Mouse (Mus musculus): Measurements from ENCODE around the gene Mpdu1. TPM values are rescaled to one million over a fixed set of nuclear protein-coding genes. Genes with fewer than 3 reads are reported as not detected.

The Mpdu1 gene
- total and polyA plus RNA-seq, 3 experiments = 60.9 to 259 (median 101) TPM

DNA sequence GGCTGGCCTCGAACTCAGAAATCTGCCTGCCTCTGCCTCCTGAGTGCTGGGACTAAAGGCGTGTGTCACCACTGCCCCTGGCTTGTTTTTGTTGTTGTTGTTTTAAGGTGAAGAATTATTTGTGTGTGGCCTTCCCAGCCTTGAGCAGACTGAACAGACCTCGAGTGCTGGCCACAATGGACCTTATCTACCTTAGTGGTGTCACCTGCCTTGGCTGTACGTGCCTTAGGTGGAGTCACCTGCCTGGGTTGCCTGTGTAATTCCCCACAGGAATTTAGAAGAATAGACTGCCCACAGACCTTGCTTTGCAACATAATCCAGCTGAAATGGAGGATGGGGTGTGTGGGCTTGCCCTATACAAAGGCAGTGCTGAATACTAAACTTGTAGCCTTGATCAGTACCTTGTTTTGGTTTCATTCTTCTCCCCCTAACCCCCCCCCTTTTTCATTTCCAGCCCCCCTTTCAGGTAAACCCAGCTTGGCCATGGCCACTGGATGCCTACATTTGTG is 45.5 kb upstream of the Mpdu1 start:
- no peak for DNase-seq (ENCODE audit: low read depth, low spot score)
- Histone ChIP-seq H3K9ac (ENCODE audit: control insufficient read depth, low read depth, low read length, poor library complexity, severe bottlenecking) (no peak overlapping the region), H3K36me3 (ENCODE audit: control insufficient read depth in 1 of 2, insufficient read depth in 2 of 2, low read length in 2 of 2) (no peaks in the 10 kb centered on the region), H3K9me3 (replicated peaks; ENCODE audit: insufficient read depth, low read length) (no peaks in the 10 kb centered on the region), H3K4me3 (ENCODE audit: control insufficient read depth in 1 of 2, insufficient read depth in 1 of 2, low read depth in 2 of 2, low read length in 2 of 2) (no peak overlapping the region), H3K27me3 (ENCODE audit: control insufficient read depth in 1 of 2, insufficient read depth in 2 of 2, low read length in 2 of 2) (peaks cover 0 to 2% of the 10 kb centered on the region in 2 experiments; a peak in 1 of 4 replicates), H3K27ac (ENCODE audit: control insufficient read depth, low read depth, low read length) (no peak overlapping the region), H3K79me2 (ENCODE audit: control insufficient read depth, insufficient read depth, low read length, poor library complexity) (no peaks in the 10 kb centered on the region), H3K4me1 (ENCODE audit: control insufficient read depth in 1 of 2, insufficient read depth in 2 of 2, low read length in 2 of 2) (no peaks in the 10 kb centered on the region)
- no peak for TF ChIP-seq GABPA (IDR thresholded peaks at IDR 0.05; ENCODE audit: low read depth, low read length)
- no peak for TF ChIP-seq ZKSCAN1 (IDR thresholded peaks at IDR 0.05; ENCODE audit: low read depth, low read length)
- TF ChIP-seq MYB (IDR thresholded peaks at IDR 0.05; ENCODE audit: low read depth, low read length) = no peak
- TF ChIP-seq ETS1 (IDR thresholded peaks at IDR 0.05; ENCODE audit: low read depth, low read length) = no peak
- no peak for TF ChIP-seq ZC3H11A (IDR thresholded peaks at IDR 0.05; ENCODE audit: low read depth, low read length)
- no peak for TF ChIP-seq MEF2A (IDR thresholded peaks at IDR 0.05; ENCODE audit: extremely low read depth, insufficient replicate concordance, low read depth, low read length, poor library complexity, severe bottlenecking)
- TF ChIP-seq POLR2A (IDR thresholded peaks at IDR 0.05; ENCODE audit: control insufficient read depth in 1 of 2, insufficient read depth in 1 of 2, low read depth in 1 of 2, low read length in 2 of 2, poor library complexity in 1 of 2) = no peak
- no peak for TF ChIP-seq TCF12 (IDR thresholded peaks at IDR 0.05; ENCODE audit: low read depth, low read length)
- no peak for TF ChIP-seq MAZ (IDR thresholded peaks at IDR 0.05; ENCODE audit: low read depth, low read length)
- no peak for TF ChIP-seq CHD1 (IDR thresholded peaks at IDR 0.05; ENCODE audit: low read depth, low read length)
- TF ChIP-seq MXI1 (IDR thresholded peaks at IDR 0.05; ENCODE audit: low read depth, low read length) = no peak
- TF ChIP-seq NELFE (IDR thresholded peaks at IDR 0.05; ENCODE audit: low read depth, low read length) = no peak
- no peak for TF ChIP-seq RCOR1 (IDR thresholded peaks at IDR 0.05; ENCODE audit: low read depth, low read length)
- TF ChIP-seq POLR2AphosphoS2 (IDR thresholded peaks at IDR 0.05; ENCODE audit: low read length) = no peak
- TF ChIP-seq JUND (IDR thresholded peaks at IDR 0.05; ENCODE audit: low read depth, low read length) = no peak

DNA sequence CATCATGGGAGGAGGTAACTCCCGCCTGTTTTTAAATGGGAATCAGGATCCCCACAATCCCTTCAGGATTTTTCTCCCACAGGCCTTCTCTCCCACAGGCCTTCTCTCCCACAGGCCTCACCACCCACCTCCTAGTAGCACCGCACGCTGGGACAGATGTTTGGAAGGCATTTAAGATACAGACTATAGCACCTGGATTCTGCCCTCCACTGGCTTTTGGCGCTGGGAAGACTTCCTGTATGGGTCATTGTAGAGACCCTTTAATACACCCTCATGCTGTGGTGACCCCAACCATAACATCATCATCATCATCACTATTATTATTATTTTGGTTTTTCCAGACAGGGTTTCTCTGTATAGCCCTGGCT is 45.0 kb upstream of the Mpdu1 start:
- Histone ChIP-seq H3K9ac (ENCODE audit: control insufficient read depth, low read depth, low read length, poor library complexity, severe bottlenecking) (no peak overlapping the region), H3K36me3 (ENCODE audit: control insufficient read depth in 1 of 2, insufficient read depth in 2 of 2, low read length in 2 of 2) (no peaks in the 10 kb centered on the region), H3K27ac (ENCODE audit: control insufficient read depth, low read depth, low read length) (no peak overlapping the region), H3K27me3 (ENCODE audit: control insufficient read depth in 1 of 2, insufficient read depth in 2 of 2, low read length in 2 of 2) (peaks cover 0 to 2% of the 10 kb centered on the region in 2 experiments; a peak in 1 of 4 replicates), H3K4me3 (ENCODE audit: control insufficient read depth in 1 of 2, insufficient read depth in 1 of 2, low read depth in 2 of 2, low read length in 2 of 2) (no peak overlapping the region), H3K79me2 (ENCODE audit: control insufficient read depth, insufficient read depth, low read length, poor library complexity) (no peaks in the 10 kb centered on the region), H3K4me1 (ENCODE audit: control insufficient read depth in 1 of 2, insufficient read depth in 2 of 2, low read length in 2 of 2) (no peaks in the 10 kb centered on the region), H3K9me3 (replicated peaks; ENCODE audit: insufficient read depth, low read length) (no peaks in the 10 kb centered on the region)
- TF ChIP-seq MEF2A (IDR thresholded peaks at IDR 0.05; ENCODE audit: extremely low read depth, insufficient replicate concordance, low read depth, low read length, poor library complexity, severe bottlenecking) = no peak
- no peak for TF ChIP-seq SMC3 (IDR thresholded peaks at IDR 0.05; ENCODE audit: low read depth, low read length)
- TF ChIP-seq MAX (IDR thresholded peaks at IDR 0.05; ENCODE audit: low read length) = no peak
- no peak for TF ChIP-seq MYB (IDR thresholded peaks at IDR 0.05; ENCODE audit: low read depth, low read length)
- no peak for TF ChIP-seq GABPA (IDR thresholded peaks at IDR 0.05; ENCODE audit: low read depth, low read length)
- TF ChIP-seq POLR2AphosphoS2 (IDR thresholded peaks at IDR 0.05; ENCODE audit: low read length) = no peak
- TF ChIP-seq USF2 (IDR thresholded peaks at IDR 0.05; ENCODE audit: borderline replicate concordance in 1 of 2, insufficient read depth in 1 of 2, low read depth in 1 of 2, low read length in 2 of 2) = no peak
- TF ChIP-seq HCFC1 (IDR thresholded peaks at IDR 0.05; ENCODE audit: low read depth, low read length) = no peak
- no peak for TF ChIP-seq CTCF (IDR thresholded peaks at IDR 0.05 in 2 of 3, conservative IDR thresholded peaks at IDR 0.05 in 1 of 3; ENCODE audit: control insufficient read depth in 1 of 3, insufficient read depth in 1 of 3, low read depth in 2 of 3, low read length in 3 of 3, poor library complexity in 1 of 3, severe bottlenecking in 1 of 3)
- no peak for TF ChIP-seq JUND (IDR thresholded peaks at IDR 0.05; ENCODE audit: low read depth, low read length)
- no peak for TF ChIP-seq ZNF384 (IDR thresholded peaks at IDR 0.05; ENCODE audit: low read depth, low read length)
- TF ChIP-seq ZKSCAN1 (IDR thresholded peaks at IDR 0.05; ENCODE audit: low read depth, low read length) = no peak
- no peak for TF ChIP-seq UBTF (IDR thresholded peaks at IDR 0.05; ENCODE audit: borderline replicate concordance, insufficient read depth, low read depth, low read length)
- no peak for DNase-seq (ENCODE audit: low read depth, low spot score)

Data from MEL (cell line).